Mouse (Mus musculus): ENCODE measurements around the gene Atp7b. TPM values are rescaled to one million over a fixed set of nuclear protein-coding genes. Genes with fewer than 3 reads are reported as not detected.

Atp7b gene
- total RNA-seq, 2 experiments from 2014 or later, result 4.7 to 5.0 TPM

DNA sequence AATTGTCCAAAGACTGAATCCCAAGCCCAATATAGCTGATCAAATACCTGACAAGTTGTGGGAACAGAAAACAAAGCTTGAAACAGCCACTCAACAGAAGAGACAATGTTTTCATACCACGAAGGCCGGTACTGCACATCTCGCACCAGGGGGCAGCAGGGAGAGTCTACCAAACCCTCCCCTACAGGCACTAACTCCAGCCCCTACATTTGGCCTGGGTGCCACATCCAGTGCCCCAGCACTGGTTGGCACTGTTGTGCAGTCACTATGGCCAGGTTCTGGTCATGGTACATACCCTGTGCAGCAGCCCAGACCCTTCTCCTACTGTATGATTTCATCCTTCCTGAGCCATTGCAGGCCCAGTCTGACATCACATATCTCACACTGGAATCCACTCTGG is 31.1 kb downstream of the Atp7b start:
- DNase-seq (ENCODE audit: low spot score in 2 of 2), result no peak

DNA sequence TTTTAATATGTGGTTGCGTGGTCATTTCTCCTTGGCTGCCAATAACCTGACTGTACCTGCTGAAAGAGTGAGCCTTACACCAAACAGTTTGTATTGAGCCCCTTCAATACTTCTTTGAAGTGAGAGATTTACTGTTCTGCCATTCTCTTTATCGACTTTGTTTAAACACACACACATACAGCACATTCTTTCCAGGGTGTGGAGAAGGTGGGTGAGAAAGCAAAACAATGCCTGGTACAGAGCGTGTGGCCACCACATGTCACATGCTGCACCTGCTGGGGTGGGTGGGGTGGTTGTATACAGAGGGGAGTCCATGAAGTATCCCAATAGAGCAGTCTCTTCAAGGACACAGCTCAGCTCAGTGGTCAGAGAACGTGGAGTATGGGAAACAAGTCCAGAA is 34.9 kb downstream of the Atp7b start:
- DNase-seq (ENCODE audit: low spot score in 2 of 2), result no peak

DNA sequence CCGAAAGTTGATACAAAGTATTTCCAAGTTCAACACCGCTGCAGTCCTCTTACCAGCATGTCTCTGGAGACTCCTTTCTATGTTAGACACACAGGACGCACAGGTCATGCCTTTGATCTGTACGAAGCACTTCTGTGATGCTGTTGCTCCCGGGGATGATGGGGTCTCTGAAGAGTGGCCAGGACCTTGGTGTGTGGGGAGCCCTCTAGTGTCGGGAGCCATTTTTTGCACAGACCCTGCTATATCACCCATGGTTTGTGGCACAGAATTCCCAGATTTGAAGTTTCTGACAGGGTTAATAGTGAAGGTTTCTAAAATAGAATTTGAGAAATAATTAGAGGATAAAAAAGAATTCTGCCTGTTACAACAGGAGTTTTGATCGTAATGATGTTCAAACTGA is 37.9 kb downstream of the Atp7b start:
- DNase-seq (ENCODE audit: low spot score in 2 of 2), result no peak

DNA sequence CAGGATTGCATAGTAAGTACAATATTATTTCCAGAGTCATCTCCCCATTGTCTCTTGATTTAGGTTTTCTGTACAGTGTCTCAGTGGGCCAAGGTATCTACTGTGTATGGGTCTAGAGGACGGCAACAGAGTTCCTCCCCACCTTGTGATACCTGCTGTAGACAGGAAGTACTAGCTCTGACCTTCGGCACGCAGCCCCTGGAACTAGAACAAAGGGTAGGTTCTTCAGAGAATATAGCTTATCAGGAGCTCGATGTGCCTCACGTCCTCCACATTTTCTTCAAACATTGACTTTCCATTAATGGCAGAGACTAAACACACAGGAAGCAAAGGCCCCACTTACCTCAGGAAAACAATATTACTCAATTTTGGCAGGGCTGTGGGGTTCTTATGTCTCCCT is 40.6 kb downstream of the Atp7b start:
- no peak for DNase-seq (ENCODE audit: low spot score in 2 of 2)

- DNase-seq (ENCODE audit: low spot score in 2 of 2), result no peak
These were observed 42.4 kb downstream of the Atp7b start for GRCm38 (mm10) chr8:22017731-22018130.

- no peak for DNase-seq (ENCODE audit: low spot score in 2 of 2)
These were observed 46.9 kb downstream of the Atp7b start for GRCm38 (mm10) chr8:22013034-22013707.

GRCm38 (mm10) chr8:22009403-22009802 is 50.7 kb downstream of the Atp7b start:
- no peak for DNase-seq (ENCODE audit: low spot score in 2 of 2)

GRCm38 (mm10) chr8:22006423-22006822 is 53.7 kb downstream of the Atp7b start:
- DNase-seq (ENCODE audit: low spot score in 2 of 2), result no peak

GRCm38 (mm10) chr8:22004750-22005522 is 55.2 kb downstream of the Atp7b start:
- DNase-seq (ENCODE audit: low spot score in 2 of 2), result no peak

DNA sequence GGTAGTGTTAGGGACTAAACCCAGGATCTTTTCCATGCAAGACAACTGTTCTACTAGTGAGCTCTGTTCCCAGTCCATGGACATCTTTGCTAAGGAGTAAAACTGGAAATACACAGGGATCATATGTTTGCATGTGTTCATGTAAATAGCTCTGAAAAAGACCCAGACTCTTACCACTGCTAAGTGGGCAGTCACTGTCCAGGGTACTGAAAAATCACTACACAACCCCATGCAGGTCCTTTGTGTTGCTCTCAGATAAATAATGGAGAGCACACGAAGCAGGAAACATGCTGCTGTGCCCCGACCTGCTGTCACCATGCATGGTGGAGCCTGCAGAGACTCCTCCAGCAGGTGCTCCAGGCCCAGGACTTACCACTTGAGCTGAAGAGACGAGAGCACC is 64.9 kb downstream of the Atp7b start:
- DNase-seq (ENCODE audit: low spot score in 2 of 2), result no peak

DNA sequence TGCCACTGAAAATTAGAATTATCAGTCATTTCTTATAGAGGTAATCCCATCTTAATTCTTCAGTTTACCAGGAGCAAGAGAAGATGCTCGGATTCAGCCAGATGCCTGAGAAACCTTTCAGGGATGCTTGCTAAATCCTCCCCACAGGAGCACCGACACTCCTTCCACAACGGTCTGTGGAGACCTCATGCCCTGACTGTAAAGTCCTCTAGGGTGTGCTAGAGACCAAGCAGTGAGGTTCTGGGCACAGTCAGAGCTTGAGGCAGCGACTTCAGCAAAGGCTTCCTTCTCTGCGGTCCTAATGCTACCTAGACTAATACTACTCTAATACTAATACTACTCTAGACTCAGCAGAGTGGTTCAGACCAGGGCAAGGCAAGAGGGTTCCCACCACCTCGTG is 67.9 kb downstream of the Atp7b start:
- DNase-seq (ENCODE audit: low spot score in 2 of 2), result peak; percentile 50 to 74

GRCm38 (mm10) chr8:21981664-21982337 is 78.3 kb downstream of the Atp7b start:
- peak; percentile 22 to 29 for DNase-seq (ENCODE audit: low spot score in 2 of 2)

- DNase-seq (ENCODE audit: low spot score in 2 of 2), result peak in 1 of 2 experiments; percentile 59
These were observed 81.9 kb downstream of the Atp7b start for GRCm38 (mm10) chr8:21978193-21978592.

DNA sequence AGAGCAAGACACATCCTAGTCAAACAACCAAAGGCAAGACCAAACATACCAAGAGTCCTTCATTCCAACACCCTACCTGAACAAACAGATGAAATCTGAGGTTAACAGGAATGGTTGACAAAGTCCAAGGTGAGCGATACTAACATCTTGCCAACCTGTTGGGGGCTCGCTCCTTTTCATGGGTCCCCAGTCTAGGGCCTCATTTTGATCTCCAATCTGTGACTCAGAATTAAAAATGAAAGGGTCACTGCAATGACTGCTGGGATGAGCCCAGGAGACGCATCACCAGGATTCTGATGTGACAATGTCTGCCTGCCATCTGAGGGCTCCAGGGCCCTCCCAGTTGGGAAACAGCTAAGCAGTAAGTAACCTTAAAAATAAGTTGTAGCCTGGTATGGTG is 90.6 kb downstream of the Atp7b start, which contains the start of gene Ccdc70:
TSS of gene Ccdc70 (plus strand) at position 301 of the 400 bp plus-strand sequence.
- DNase-seq (ENCODE audit: low spot score in 2 of 2), result no peak

DNA sequence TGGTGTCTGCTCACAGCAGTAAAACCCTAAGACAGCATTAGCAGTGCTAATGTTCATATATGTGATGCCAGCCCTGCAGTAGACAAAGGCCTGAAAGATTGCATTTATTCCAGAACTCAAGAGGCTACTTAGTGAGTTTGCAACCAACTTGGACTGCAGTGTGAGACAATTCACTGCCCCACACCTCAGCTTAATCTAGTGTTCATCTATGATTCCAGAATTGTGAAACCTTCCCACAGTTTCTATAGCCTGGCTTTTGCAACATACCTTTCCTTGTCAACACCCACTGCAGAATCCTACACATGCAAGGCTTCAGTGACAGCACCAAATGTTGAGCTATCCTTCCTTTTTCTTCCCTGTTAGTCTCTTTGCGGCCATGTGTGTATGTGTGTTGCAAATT is 93.5 kb downstream of the Atp7b start:
- no peak for DNase-seq (ENCODE audit: low spot score in 2 of 2)

DNA sequence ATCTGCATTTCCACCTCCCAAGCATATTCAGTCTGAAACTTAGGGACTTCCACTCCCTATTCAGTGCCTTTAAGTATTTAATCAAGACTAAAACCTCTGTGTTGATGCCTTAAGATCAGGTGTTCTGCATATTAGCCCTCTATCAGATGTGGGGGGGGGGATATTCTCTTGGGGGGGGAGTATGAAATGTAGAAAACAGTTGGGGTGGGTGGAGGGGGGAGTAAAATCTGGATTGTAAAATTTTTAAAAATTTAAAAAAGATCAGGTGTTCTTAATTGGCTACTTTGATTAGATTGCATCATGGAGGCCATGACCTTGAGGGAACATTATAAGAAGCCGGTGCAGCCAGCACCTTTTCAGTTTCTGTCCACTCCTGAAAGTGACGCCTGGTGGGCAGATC is 101.7 kb downstream of the Atp7b start, which contains the start of gene Fam90a1a:
TSS of gene Fam90a1a (plus strand) at position 301 of the 400 bp plus-strand sequence.
- no peak for DNase-seq (ENCODE audit: low spot score in 2 of 2)

DNA sequence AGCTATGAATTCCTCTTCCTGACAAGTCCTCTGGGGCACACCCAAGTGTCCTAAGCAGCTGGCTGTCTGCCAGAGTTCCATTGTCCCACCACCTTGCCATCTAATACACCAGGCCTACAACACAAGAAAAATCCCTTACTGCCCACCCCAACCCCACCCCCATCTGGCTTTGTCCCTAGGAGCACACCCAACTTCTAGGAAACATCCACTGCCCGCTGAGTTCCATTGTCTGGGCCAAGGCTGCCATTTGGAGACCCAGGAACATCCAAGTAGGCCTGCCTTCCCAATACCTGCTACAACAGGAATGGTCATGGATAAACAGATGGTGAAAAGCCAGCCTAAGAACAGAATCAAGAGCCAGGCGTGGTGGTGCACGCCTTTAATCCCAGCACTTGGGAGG is 103.8 kb downstream of the Atp7b start:
- DNase-seq (ENCODE audit: low spot score in 2 of 2), result no peak

- DNase-seq (ENCODE audit: low spot score in 2 of 2), result peak; percentile 31 to 44
These were observed 104.8 kb downstream of the Atp7b start for GRCm38 (mm10) chr8:21955321-21955720.

DNA sequence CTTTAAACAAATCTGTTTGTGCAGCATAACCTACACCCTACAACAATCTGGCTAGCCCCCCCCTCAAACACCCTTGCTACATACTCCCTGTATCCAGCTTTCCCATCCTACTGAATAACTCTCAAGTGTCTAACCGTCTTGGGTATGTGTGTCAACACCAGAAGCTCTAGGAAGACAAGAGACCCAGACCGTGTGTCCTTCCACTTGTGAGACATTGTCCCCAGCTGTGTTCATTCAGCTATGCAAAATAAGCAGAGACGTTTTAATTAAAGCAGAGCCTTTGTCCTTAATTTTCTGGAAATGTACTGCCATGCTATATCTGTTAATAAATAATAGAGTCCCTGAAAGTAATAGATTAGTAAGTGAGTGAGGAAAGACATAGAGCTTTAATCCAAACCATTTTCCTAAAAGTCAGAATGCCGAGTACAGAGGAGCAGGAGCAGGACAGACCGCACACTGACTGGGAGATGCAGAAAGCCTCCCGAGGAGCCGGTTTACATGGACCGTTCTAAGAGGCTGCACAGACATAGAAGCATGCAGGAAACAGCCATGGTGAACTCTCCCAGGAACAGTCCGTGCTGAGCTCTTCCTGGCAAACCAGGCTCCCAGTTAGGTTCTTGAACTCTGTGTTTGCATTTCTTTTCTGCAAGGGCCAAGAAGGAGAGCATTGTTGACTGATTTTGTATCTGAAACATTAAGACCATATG is 112.6 kb downstream of the Atp7b start:
- DNase-seq (ENCODE audit: low spot score in 2 of 2), result no peak

GRCm38 (mm10) chr8:21946462-21946861 is 113.6 kb downstream of the Atp7b start, which contains the start of gene Defb13:
Gene Defb13, plus strand, starts transcription at chr8:21946762.
- no peak for DNase-seq (ENCODE audit: low spot score in 2 of 2)

Data from layer of hippocampus, postnatal 14 days (tissue).